Mouse (Mus musculus): Measurements from ENCODE around the gene Gm13272. TPM values are rescaled to one million over a fixed set of nuclear protein-coding genes. Genes with fewer than 3 reads are reported as not detected.

Gene Gm13272
- not detected for total RNA-seq (2023)

GRCm38 (mm10) chr4:88779550-88779949 is at the start of gene Gm13272:
Gene Gm13272, plus strand, starts transcription at chr4:88779850.

GRCm38 (mm10) chr4:88754818-88755340 is 24.8 kb upstream of the Gm13272 start, which contains the start of gene Gm13271:
Gene Gm13271, plus strand, starts transcription at chr4:88754868.

GRCm38 (mm10) chr4:88759610-88760268 is 19.9 kb upstream of the Gm13272 start, which contains the start of gene Gm13283:
Gene Gm13283, plus strand, starts transcription at chr4:88760119.

GRCm38 (mm10) chr4:88773534-88773933 is 6.1 kb upstream of the Gm13272 start, which contains the start of gene Gm13290:
Gene Gm13290, plus strand, starts transcription at chr4:88773834.

GRCm38 (mm10) chr4:88776622-88777021 is 3.0 kb upstream of the Gm13272 start, which contains the start of gene Gm13289:
Gene Gm13289, plus strand, starts transcription at chr4:88776922.

GRCm38 (mm10) chr4:88781831-88782230 is 2.2 kb downstream of the Gm13272 start, which contains the start of gene Ifnz:
Gene Ifnz, plus strand, starts transcription at chr4:88782131.

GRCm38 (mm10) chr4:88785409-88785808 is 5.8 kb downstream of the Gm13272 start, which contains the start of gene Gm13276:
Gene Gm13276, plus strand, starts transcription at chr4:88785709.

GRCm38 (mm10) chr4:88788402-88788801 is 8.8 kb downstream of the Gm13272 start, which contains the start of gene Gm13277:
Gene Gm13277, plus strand, starts transcription at chr4:88788632.

GRCm38 (mm10) chr4:88791250-88791649 is 11.6 kb downstream of the Gm13272 start, which contains the start of gene Gm13278:
Gene Gm13278, plus strand, starts transcription at chr4:88791550.

GRCm38 (mm10) chr4:88793936-88794675 is 14.5 kb downstream of the Gm13272 start, which contains the start of gene Gm13275:
Gene Gm13275, plus strand, starts transcription at chr4:88794487.

GRCm38 (mm10) chr4:88797097-88797496 is 17.4 kb downstream of the Gm13272 start, which contains the start of gene Gm13279:
Gene Gm13279, plus strand, starts transcription at chr4:88797397.

GRCm38 (mm10) chr4:88799365-88799764 is 19.7 kb downstream of the Gm13272 start, which contains the start of gene Gm13285:
Gene Gm13285, plus strand, starts transcription at chr4:88799665.

GRCm38 (mm10) chr4:88802954-88803353 is 23.3 kb downstream of the Gm13272 start, which contains the start of gene Gm13287:
Gene Gm13287, plus strand, starts transcription at chr4:88803254.

GRCm38 (mm10) chr4:88805231-88805630 is 25.6 kb downstream of the Gm13272 start, which contains the start of gene Gm13288:
Gene Gm13288, plus strand, starts transcription at chr4:88805531.

GRCm38 (mm10) chr4:88815928-88816327 is 36.3 kb downstream of the Gm13272 start, which contains the start of gene Ifna7:
Gene Ifna7, plus strand, starts transcription at chr4:88816228.

GRCm38 (mm10) chr4:88819659-88820058 is 40.0 kb downstream of the Gm13272 start, which contains the start of gene Ifna11:
Gene Ifna11, plus strand, starts transcription at chr4:88819959.

GRCm38 (mm10) chr4:88827116-88827515 is 47.5 kb downstream of the Gm13272 start, which contains the start of gene Ifna6:
Gene Ifna6, plus strand, starts transcription at chr4:88827416.

Other genes starting within 250 kb of the Gm13272 start
- gene Ifna15, start 221.6 kb upstream of the Gm13272 start, total RNA-seq (2023) = not detected
- gene Ifna14, start 208.1 kb upstream of the Gm13272 start, total RNA-seq (2023) = not detected
- gene Ifna9, start 187.5 kb upstream of the Gm13272 start, total RNA-seq (2023) = not detected
- not detected for gene Ifna12, start 176.5 kb upstream of the Gm13272 start, total RNA-seq (2023)
- not detected for gene C87499, start 145.4 kb upstream of the Gm13272 start, total RNA-seq (2023)
- gene Ifna13, start 135.4 kb upstream of the Gm13272 start, total RNA-seq (2023) = not detected
- not detected for gene Ifna16, start 102.9 kb upstream of the Gm13272 start, total RNA-seq (2023)
- gene Ifna2, start 95.9 kb upstream of the Gm13272 start, total RNA-seq (2023) = not detected
- not detected for gene Ifnab, start 88.5 kb upstream of the Gm13272 start, total RNA-seq (2023)
- 1 to 10 TPM in 1 of 2 experiments, not detected in 1; 1.6 TPM for gene Gm26566, start 58.0 kb upstream of the Gm13272 start, total RNA-seq (2023)
- gene Klhl9, start 57.4 kb upstream of the Gm13272 start, total RNA-seq (2023) = 10 to 100 TPM; 72.7 to 83.4 TPM
- gene Gm13271, start 25.0 kb upstream of the Gm13272 start, total RNA-seq (2023) = not detected
- gene Gm13283, start 19.7 kb upstream of the Gm13272 start, total RNA-seq (2023) = not detected
- not detected for gene Gm13290, start 6.0 kb upstream of the Gm13272 start, total RNA-seq (2023)
- not detected for gene Gm13289, start 2.9 kb upstream of the Gm13272 start, total RNA-seq (2023)
- not detected for gene Ifnz, start 2.3 kb downstream of the Gm13272 start, total RNA-seq (2023)
- gene Gm13276, start 5.9 kb downstream of the Gm13272 start, total RNA-seq (2023) = not detected
- not detected for gene Gm13277, start 8.8 kb downstream of the Gm13272 start, total RNA-seq (2023)
- gene Gm13278, start 11.7 kb downstream of the Gm13272 start, total RNA-seq (2023) = not detected
- gene Gm13275, start 14.6 kb downstream of the Gm13272 start, total RNA-seq (2023) = not detected
- gene Gm13279, start 17.5 kb downstream of the Gm13272 start, total RNA-seq (2023) = not detected
- under 1 TPM; 0.42 to 0.91 TPM for gene Gm13285, start 19.8 kb downstream of the Gm13272 start, total RNA-seq (2023)
- gene Gm13287, start 23.4 kb downstream of the Gm13272 start, total RNA-seq (2023) = not detected
- not detected for gene Gm13288, start 25.7 kb downstream of the Gm13272 start, total RNA-seq (2023)
- not detected for gene Ifna7, start 36.4 kb downstream of the Gm13272 start, total RNA-seq (2023)
- gene Ifna11, start 40.1 kb downstream of the Gm13272 start, total RNA-seq (2023) = not detected
- gene Ifna6, start 47.6 kb downstream of the Gm13272 start, total RNA-seq (2023) = not detected
- gene Ifna5, start 55.7 kb downstream of the Gm13272 start, total RNA-seq (2023) = not detected
- gene Ifna4, start 62.0 kb downstream of the Gm13272 start, total RNA-seq (2023) = not detected
- gene Ifna1, start 70.2 kb downstream of the Gm13272 start, total RNA-seq (2023) = not detected
- gene Ifne, start 100.4 kb downstream of the Gm13272 start, total RNA-seq (2023) = not detected

All from monocyte, adult 59 days (primary cell).